Mouse (Mus musculus) C2C12 (cell line): ENCODE measurements around the gene Satb1. TPM values are rescaled to one million over a fixed set of nuclear protein-coding genes. Genes with fewer than 3 reads are reported as not detected.

Experiments used
- H3K27me3 ChIP-seq: one replicate; pipeline ENCODE4 v1.6.1; 2011; ENCODE audit not compliant: control insufficient read depth, insufficient read depth, insufficient read length
- H3K36me3 ChIP-seq: one replicate; pipeline ENCODE4 v1.6.1; 2011; ENCODE audit not compliant: control insufficient read depth, insufficient read depth
- H3K4me3 ChIP-seq: one replicate; pipeline ENCODE4 v1.5.1; 2011; ENCODE audit warnings: mild to moderate bottlenecking, control low read depth; ENCODE audit not compliant: poor library complexity, insufficient read depth, severe bottlenecking
- H3K79me2 ChIP-seq: one replicate; pipeline ENCODE4 v1.6.1; 2011; ENCODE audit not compliant: control insufficient read depth, insufficient read depth
- H3K79me3 ChIP-seq: one replicate; pipeline ENCODE4 v1.6.1; 2011; ENCODE audit warnings: low read depth, control low read depth
- H3ac ChIP-seq: one replicate; pipeline ENCODE3; 2011; ENCODE audit warnings: low read depth; ENCODE audit not compliant: control insufficient read depth, insufficient read length
- CEBPB ChIP-seq: IDR thresholded peaks from one replicate; pipeline ENCODE4 v1.6.1; 2011; ENCODE audit warnings: low read depth, mild to moderate bottlenecking, control low read depth, moderate library complexity
- CTCF ChIP-seq: IDR thresholded peaks from one replicate; pipeline ENCODE4 v1.5.1; 2011; ENCODE audit not compliant: control insufficient read depth, insufficient read depth, insufficient read length
- FOSL1 ChIP-seq: IDR thresholded peaks from one replicate; pipeline ENCODE4 v1.8.0; 2011; ENCODE audit warnings: mild to moderate bottlenecking, low read length; ENCODE audit not compliant: poor library complexity, insufficient read depth, severe bottlenecking
- MAX ChIP-seq: IDR thresholded peaks from one replicate; pipeline ENCODE4 v1.6.1; 2011; ENCODE audit warnings: mild to moderate bottlenecking, control low read depth
- MYOD1 ChIP-seq: IDR thresholded peaks from one replicate; pipeline ENCODE4 v1.6.1; 2011; ENCODE audit warnings: low read depth; ENCODE audit not compliant: control insufficient read depth, insufficient read length
- MYOG ChIP-seq: IDR thresholded peaks from one replicate; pipeline ENCODE4 v1.6.1; 2011; ENCODE audit not compliant: control insufficient read depth, insufficient read length; ENCODE audit errors: extremely low read depth
- USF1 ChIP-seq: IDR thresholded peaks from one replicate; pipeline ENCODE4 v1.6.1; 2011; ENCODE audit warnings: low read depth, mild to moderate bottlenecking, control low read depth, moderate library complexity
- polyA plus RNA-seq: library from polyadenylated mRNA; unstranded; fragments of >200 nt; fragmentation: generic; extraction: Trizol; gene quantifications from one replicate; pipeline ENCODE4 v1.2.1, GENCODE M21; 2012; ENCODE audit warnings: missing spikeins

The Satb1 gene
- polyA plus RNA-seq, 1 experiment: 0.06 TPM

- no peak for TF ChIP-seq MYOD1
- TF ChIP-seq MYOG: no peak
- TF ChIP-seq MAX: no peak
- no peak for TF ChIP-seq CTCF
- no peak for TF ChIP-seq CEBPB
- no peak for TF ChIP-seq FOSL1
- TF ChIP-seq USF1: no peak
- Histone ChIP-seq H3K79me3 (no peaks in the 10 kb centered on the region), H3K79me2 (no peaks in the 10 kb centered on the region), H3K36me3 (no peaks in the 10 kb centered on the region), H3K4me3 (no peak overlapping the region), H3K27me3 (no peaks in the 10 kb centered on the region), H3ac (no peak overlapping the region)
Observed at GRCm38 (mm10) chr17:51778961-51779360, 54.1 kb downstream of the Satb1 start.

GRCm38 (mm10) chr17:51777813-51778212 lies 55.3 kb downstream of the Satb1 start:
- TF ChIP-seq MAX (no peak), CEBPB (no peak), MYOG (no peak), FOSL1 (no peak), CTCF (no peak), USF1 (no peak), MYOD1 (no peak)
- Histone ChIP-seq H3K27me3 (no peaks in the 10 kb centered on the region), H3K4me3 (no peak overlapping the region), H3K36me3 (no peaks in the 10 kb centered on the region), H3K79me3 (no peaks in the 10 kb centered on the region), H3K79me2 (no peaks in the 10 kb centered on the region), H3ac (no peak overlapping the region)

- Histone ChIP-seq H3ac (no peak overlapping the region), H3K36me3 (no peaks in the 10 kb centered on the region), H3K4me3 (no peak overlapping the region), H3K79me2 (no peaks in the 10 kb centered on the region), H3K27me3 (no peaks in the 10 kb centered on the region), H3K79me3 (no peaks in the 10 kb centered on the region)
- TF ChIP-seq CTCF (no peak), MYOG (no peak), FOSL1 (no peak), MAX (no peak), CEBPB (no peak), MYOD1 (no peak), USF1 (no peak)
Observed at GRCm38 (mm10) chr17:51775070-51775881, 57.8 kb downstream of the Satb1 start.

- TF ChIP-seq MAX: no peak
- TF ChIP-seq CTCF: no peak
- TF ChIP-seq CEBPB: no peak
- TF ChIP-seq FOSL1: no peak
- no peak for TF ChIP-seq MYOG
- TF ChIP-seq USF1: no peak
- no peak for TF ChIP-seq MYOD1
- no peaks in the 10 kb centered on the region for H3K79me2 ChIP-seq
- no peaks in the 10 kb centered on the region for H3K36me3 ChIP-seq
- H3K4me3 ChIP-seq: no peak overlapping the region
- H3ac ChIP-seq: no peak overlapping the region
- no peaks in the 10 kb centered on the region for H3K79me3 ChIP-seq
- no peaks in the 10 kb centered on the region for H3K27me3 ChIP-seq
Observed at GRCm38 (mm10) chr17:51763600-51763999, 69.5 kb downstream of the Satb1 start.

- TF ChIP-seq MAX: no peak
- no peak for TF ChIP-seq FOSL1
- no peak for TF ChIP-seq MYOD1
- no peak for TF ChIP-seq CTCF
- no peak for TF ChIP-seq MYOG
- no peak for TF ChIP-seq CEBPB
- TF ChIP-seq USF1: no peak
- Histone ChIP-seq H3K79me3 (no peaks in the 10 kb centered on the region), H3K36me3 (no peaks in the 10 kb centered on the region), H3K4me3 (no peak overlapping the region), H3K79me2 (no peaks in the 10 kb centered on the region), H3ac (no peak overlapping the region), H3K27me3 (no peaks in the 10 kb centered on the region)
Observed at GRCm38 (mm10) chr17:51762503-51762902, 70.6 kb downstream of the Satb1 start.
